ENCODE assay signal across 10 mouse cellular contexts in genomic region chr6:86570830-86571229, GRCm38 (mm10). TPM values are rescaled to one million over a fixed set of nuclear protein-coding genes. Genes with fewer than 3 reads are reported as not detected.
DNase-seq lines count a peak whose midpoint lies in the region; ATAC-seq and TF ChIP-seq lines count a peak whose summit lies in the region.
"Had no signal": no experiment of that assay in that cellular context is flagged by ENCODE, and none has a peak within 500 bp of the region (broad histone marks: within the 10 kb centered on the region; RNA-seq: fewer than 3 reads in every experiment).

No protein-coding gene starts in this region.

- H3K79me2 ChIP-seq in CH12.LX (replicated peaks; ENCODE audit: control insufficient read depth, extremely low read depth, insufficient read depth, poor library complexity, severe bottlenecking): no peaks in the 10 kb centered on the region

- H3K9me3 ChIP-seq in CH12.LX (replicated peaks; ENCODE audit: low read length): no peaks in the 10 kb centered on the region
- no peaks in the 10 kb centered on the region for H3K9me3 ChIP-seq in heart, embryonic 14.5 days (ENCODE audit: control insufficient read depth, low read length)
- no peaks in the 10 kb centered on the region for H3K9me3 ChIP-seq in hindbrain, embryonic 12.5 days (replicated peaks)
- H3K9me3 ChIP-seq: hindbrain, embryonic 15.5 days had no signal

- no peaks in the 10 kb centered on the region for H3K27me3 ChIP-seq in CH12.LX (replicated peaks)
- H3K27me3 ChIP-seq in heart, embryonic 14.5 days (ENCODE audit: control insufficient read depth, insufficient read depth, low read length): no peaks in the 10 kb centered on the region
- no peaks in the 10 kb centered on the region for H3K27me3 ChIP-seq in hindbrain, embryonic 12.5 days
- H3K27me3 ChIP-seq: hindbrain, embryonic 15.5 days had no signal

- dilution Hi-C loops in CH12.LX (cut with MboI; ENCODE audit: extremely low pct_ligation_motif_present, extremely low pct_unique_long_range_greater_than_20kb, low sequenced_read_pairs): no loop called here

- H3K36me3 ChIP-seq in CH12.LX (replicated peaks in 1 of 2; ENCODE audit: control insufficient read depth in 1 of 2, insufficient read depth in 1 of 2, low read length in 1 of 2): peaks cover 0 to 14% of the 10 kb centered on the region in 2 experiments
- H3K36me3 ChIP-seq in heart, embryonic 14.5 days (ENCODE audit: control insufficient read depth, insufficient read depth, low read length): no peaks in the 10 kb centered on the region
- H3K36me3 ChIP-seq in hindbrain, embryonic 12.5 days: peaks cover 14% of the 10 kb centered on the region

- no peak for TF ChIP-seq RAD21 in CH12.LX (IDR thresholded peaks at IDR 0.05; ENCODE audit: low read depth, low read length)

- DNase-seq in adrenal gland, postnatal 10 days: peak; percentile 28
- no peak for DNase-seq in adrenal gland, adult 2 months
- DNase-seq in CH12.LX (ENCODE audit: extremely low read depth): no peak
- DNase-seq in lung, postnatal 25 days (ENCODE audit: low spot score): peak; percentile 68
- no peak for DNase-seq in right cerebral cortex, postnatal 25 days
- no peak for DNase-seq in yolk sac, embryonic 10.5 days (ENCODE audit: low spot score)

- no peak overlapping the region for H3K9ac ChIP-seq in CH12.LX (ENCODE audit: insufficient read depth, low read depth)
- no peak overlapping the region; the same call in 1 of the 2 replicates for H3K9ac ChIP-seq in heart, embryonic 14.5 days (ENCODE audit: low read length)
- H3K9ac ChIP-seq in hindbrain, embryonic 12.5 days: no peak overlapping the region
- H3K9ac ChIP-seq: hindbrain, embryonic 15.5 days had no signal

- no peak for TF ChIP-seq POLR2A in CH12.LX (IDR thresholded peaks at IDR 0.05; ENCODE audit: low read depth, low read length)

- H3K27ac ChIP-seq in CH12.LX (ENCODE audit: insufficient read depth, low read depth): no peak overlapping the region
- H3K27ac ChIP-seq in heart, embryonic 14.5 days (replicated peaks in 1 of 2; ENCODE audit: control insufficient read depth in 1 of 2, insufficient read depth in 1 of 2, low read depth in 2 of 2, low read length in 2 of 2): 0 out of 4 replicates have a peak overlapping the region, but pooled peaks of 1 of the 2 experiments have one; percentile 12
- no peak overlapping the region for H3K27ac ChIP-seq in hindbrain, embryonic 12.5 days
- H3K27ac ChIP-seq: hindbrain, embryonic 15.5 days had no signal

- peaks cover 0 to 12% of the 10 kb centered on the region in 2 experiments; a peak in 2 of 4 replicates for H3K4me1 ChIP-seq in CH12.LX (ENCODE audit: control insufficient read depth in 1 of 2, insufficient read depth in 2 of 2)
- peaks cover 24 to 30% of the 10 kb centered on the region in 2 experiments for H3K4me1 ChIP-seq in heart, embryonic 14.5 days (ENCODE audit: control insufficient read depth in 2 of 2, insufficient read depth in 2 of 2, low read length in 2 of 2)
- H3K4me1 ChIP-seq in hindbrain, embryonic 12.5 days: peaks cover 12% of the 10 kb centered on the region; the same call in 1 of the 2 replicates

- ATAC-seq in heart, embryonic 14.5 days (ENCODE audit: insufficient number of reproducible peaks, insufficient read depth, low FRiP score, low read depth): peak; percentile 52
- no peak for ATAC-seq in hindbrain, embryonic 12.5 days (ENCODE audit: low FRiP score)

- no peak overlapping the region for H3K4me2 ChIP-seq in CH12.LX (ENCODE audit: insufficient read depth, low read depth, poor library complexity, severe bottlenecking)
- H3K4me2 ChIP-seq in heart, embryonic 14.5 days (ENCODE audit: low read length): no peak overlapping the region
- H3K4me2 ChIP-seq in hindbrain, embryonic 12.5 days (replicated peaks): no peak overlapping the region
- H3K4me2 ChIP-seq: hindbrain, embryonic 15.5 days had no signal

- 39% methylated on average over 9 of the region's 9 CpGs for WGBS in heart, embryonic 14.5 days
- WGBS in hindbrain, embryonic 12.5 days: 57% methylated on average over 9 of the region's 9 CpGs

- TF ChIP-seq CTCF in CH12.LX (conservative IDR thresholded peaks at IDR 0.05 in 1 of 2, IDR thresholded peaks at IDR 0.05 in 1 of 2; ENCODE audit: low read depth in 2 of 2, low read length in 2 of 2): no peak

- in situ Hi-C loops in CH12.LX (cut with MboI; ENCODE audit: low pct_ligation_motif_present, low pct_unique_long_range_greater_than_20kb, low sequenced_read_pairs): no loop called here

- H3K4me3 ChIP-seq in CH12.LX (replicated peaks in 1 of 3; ENCODE audit: low read depth in 2 of 3, low read length in 2 of 3, poor library complexity in 1 of 3): no peak overlapping the region
- no peak overlapping the region for H3K4me3 ChIP-seq in heart, embryonic 14.5 days (ENCODE audit: control insufficient read depth in 1 of 2, insufficient read depth in 1 of 2, low read depth in 1 of 2, low read length in 2 of 2)
- no peak overlapping the region for H3K4me3 ChIP-seq in hindbrain, embryonic 12.5 days
- H3K4me3 ChIP-seq: hindbrain, embryonic 15.5 days; myocyte had no signal

- no peak for TF ChIP-seq EP300 in CH12.LX (IDR thresholded peaks at IDR 0.05; ENCODE audit: low read length)

TF ChIP-seq in CH12.LX, 34 proteins besides CTCF, POLR2A, EP300 and RAD21:
- TF ChIP-seq BHLHE40 (IDR thresholded peaks at IDR 0.05; ENCODE audit: low read depth, low read length) (peak; percentile 48; the same call in 1 of the 2 replicates), ZKSCAN1 (IDR thresholded peaks at IDR 0.05; ENCODE audit: borderline replicate concordance, low read depth, low read length) (no peak)

RNA-seq across cellular contexts. Expression of gene Pcbp1, which starts 44.7 kb away (rescaled TPM):
- 100 to 1,000 TPM; 233 to 243 TPM for total RNA-seq in adrenal gland, postnatal 10 days (2021)
- 100 to 1,000 TPM; 320 to 331 TPM for total RNA-seq in adrenal gland, adult 2 months (2021)
- polyA plus RNA-seq in adrenal gland, adult 2 months (2012; rRNA removed): 379 and 483 TPM in 2 replicates
- total RNA-seq in CH12.LX (2012; rRNA removed) (68.9 and 81.2 TPM in 2 replicates), CH12.LX (2014; rRNA removed) (47.3 and 73.0 TPM in 2 replicates)
- polyA plus RNA-seq in CH12.LX (2012; ENCODE audit: insufficient read length, low read depth): 318 and 337 TPM in 2 replicates
- 297 and 312 TPM in 2 replicates for polyA plus RNA-seq in heart, embryonic 14.5 days (2014; fragmentation: Nextera tagmentation; extraction: Ambion mirVana)
- polyA plus RNA-seq in hindbrain, embryonic 12.5 days (2016; fragmentation: Nextera tagmentation; extraction: Ambion mirVana): 557 and 561 TPM in 2 replicates

RNA-seq across cellular contexts. Expression of gene Asprv1, which starts 57.1 kb away (rescaled TPM):
- 1 to 10 TPM in 1 of 2 experiments, under 1 TPM in 1; 0.60 to 1.1 TPM for total RNA-seq in adrenal gland, postnatal 10 days (2021)
- not detected for total RNA-seq in adrenal gland, adult 2 months (2021)
- 0.06 and 0.10 TPM in 2 replicates for polyA plus RNA-seq in adrenal gland, adult 2 months (2012; rRNA removed)
- total RNA-seq in CH12.LX (2012; rRNA removed): 0.13 TPM in 1 of 2 replicates, not detected in the other
- 0.24 TPM in 1 of 2 replicates, not detected in the other for total RNA-seq in CH12.LX (2014; rRNA removed)
- polyA plus RNA-seq in CH12.LX (2012; ENCODE audit: insufficient read length, low read depth): 0.16 TPM in 1 of 2 replicates, not detected in the other
- 0.18 TPM in 1 of 2 replicates, not detected in the other for polyA plus RNA-seq in heart, embryonic 14.5 days (2014; fragmentation: Nextera tagmentation; extraction: Ambion mirVana)
- 0.39 and 0.67 TPM in 2 replicates for polyA plus RNA-seq in hindbrain, embryonic 12.5 days (2016; fragmentation: Nextera tagmentation; extraction: Ambion mirVana)

Comparison
In these comparisons a context has a peak if more than half of its experiments do, and no peak if none do; other contexts are left out.
1. DNase-seq: peak in adrenal gland, postnatal 10 days (single experiment) and lung, postnatal 25 days (single experiment); none in adrenal gland, adult 2 months (single experiment), CH12.LX (single experiment), right cerebral cortex, postnatal 25 days (single experiment) and yolk sac, embryonic 10.5 days (single experiment).